Mouse (Mus musculus): ENCODE measurements around the gene Mob2.

- TF ChIP-seq EP300 (optimal IDR thresholded peaks at IDR 0.05) (no peak), CTCF (IDR thresholded peaks at IDR 0.05; ENCODE audit: low read depth) (no peak)
Measured at GRCm38 (mm10) chr7:141978003-141978402, 82.9 kb downstream of the Mob2 start.
